In the genomic region with DNA sequence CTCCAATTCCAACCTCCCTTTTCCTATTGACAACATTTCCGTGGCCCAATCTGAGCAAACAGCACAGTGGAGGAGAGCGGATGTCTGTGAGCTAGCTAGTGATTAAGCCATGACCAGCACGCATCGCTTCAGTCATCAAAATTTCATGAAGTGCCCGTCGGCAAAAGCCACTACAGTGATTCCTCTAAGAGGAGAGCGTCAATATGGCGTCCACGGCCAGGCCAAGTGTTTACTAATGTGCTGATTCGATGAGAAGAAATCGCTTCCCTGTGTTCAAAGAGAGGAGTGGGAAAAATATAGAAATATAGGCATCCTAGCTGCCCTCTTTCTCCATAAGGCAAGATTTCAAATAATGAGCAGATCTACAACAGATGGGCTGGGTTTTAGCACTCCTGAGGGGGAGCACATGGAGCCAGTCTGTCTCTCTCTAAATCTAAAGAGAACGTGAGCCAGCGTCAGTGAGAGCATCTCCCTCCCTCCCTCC, we compare ENCODE assay signal across 15 mouse cellular contexts. TPM values are rescaled to one million over a fixed set of nuclear protein-coding genes. Genes with fewer than 3 reads are reported as not detected.
DNase-seq lines count a peak whose midpoint lies in the region; ATAC-seq and TF ChIP-seq lines count a peak whose summit lies in the region.
"Had no signal": no experiment of that assay in that cellular context is flagged by ENCODE, and none has a peak within 500 bp of the region (broad histone marks: within the 10 kb centered on the region; RNA-seq: fewer than 3 reads in every experiment).

No protein-coding gene starts in this region.

- peak; percentile 88 for ATAC-seq in forebrain, embryonic 13.5 days
- ATAC-seq in midbrain, embryonic 15.5 days (replicated peaks): peak; percentile 69
- ATAC-seq in CD4-positive, CD25-positive, alpha-beta regulatory T cell, adult 4 months: no peak

- peak overlapping the region; percentile 80 for H3K27ac ChIP-seq in forebrain, embryonic 13.5 days
- H3K27ac ChIP-seq in forebrain, embryonic 10.5 days: no peak overlapping the region
- 0 out of 2 replicates have a peak overlapping the region, but pooled peaks have one; percentile 19 for H3K27ac ChIP-seq in left cerebral cortex, adult 2 months
- H3K27ac ChIP-seq in midbrain, embryonic 15.5 days: peak overlapping the region; percentile 52
- H3K27ac ChIP-seq: embryonic facial prominence, embryonic 15.5 days; limb, embryonic 12.5 days had no signal

- H3K27me3 ChIP-seq in forebrain, embryonic 13.5 days: no peaks in the 10 kb centered on the region
- no peaks in the 10 kb centered on the region; the same call in 1 of the 2 replicates for H3K27me3 ChIP-seq in forebrain, embryonic 10.5 days (ENCODE audit: poor library complexity, severe bottlenecking)
- H3K27me3 ChIP-seq in midbrain, embryonic 15.5 days (replicated peaks): no peaks in the 10 kb centered on the region
- H3K27me3 ChIP-seq: embryonic facial prominence, embryonic 15.5 days; limb, embryonic 12.5 days had no signal

- H3K36me3 ChIP-seq in forebrain, embryonic 13.5 days (ENCODE audit: poor library complexity, severe bottlenecking): no peaks in the 10 kb centered on the region
- no peaks in the 10 kb centered on the region for H3K36me3 ChIP-seq in forebrain, embryonic 10.5 days (replicated peaks)
- no peaks in the 10 kb centered on the region for H3K36me3 ChIP-seq in midbrain, embryonic 15.5 days (replicated peaks)
- H3K36me3 ChIP-seq: embryonic facial prominence, embryonic 15.5 days; limb, embryonic 12.5 days had no signal

- H3K4me3 ChIP-seq in forebrain, embryonic 13.5 days: no peak overlapping the region
- no peak overlapping the region for H3K4me3 ChIP-seq in forebrain, embryonic 10.5 days
- no peak overlapping the region for H3K4me3 ChIP-seq in left cerebral cortex, adult 2 months
- no peak overlapping the region for H3K4me3 ChIP-seq in midbrain, embryonic 15.5 days
- H3K4me3 ChIP-seq: embryonic facial prominence, embryonic 15.5 days; limb, embryonic 12.5 days had no signal

- H3K9ac ChIP-seq in forebrain, embryonic 13.5 days: no peak overlapping the region
- no peak overlapping the region for H3K9ac ChIP-seq in midbrain, embryonic 15.5 days
- H3K9ac ChIP-seq: embryonic facial prominence, embryonic 15.5 days; limb, embryonic 12.5 days had no signal

- no peak for DNase-seq in forebrain, embryonic 10.5 days (ENCODE audit: extremely low spot score, low spot score)
- DNase-seq in left cerebral cortex, adult 2 months (ENCODE audit: extremely low spot score in 1 of 2, low spot score in 2 of 2): no peak
- no peak for DNase-seq in left cerebral cortex, adult 18-20 months (ENCODE audit: low spot score in 2 of 2)
- peak; percentile 67 for DNase-seq in cerebellum, adult 9-11 months
- DNase-seq in gastrocnemius, adult 18-20 months (ENCODE audit: low spot score): no peak
- DNase-seq: adrenal gland, postnatal 14 days; B cell, adult 2 months; lung, postnatal 36 days; thymus, adult 18-20 months had no signal

- WGBS in forebrain, embryonic 13.5 days: 85% methylated on average over 13 of the region's 13 CpGs
- WGBS in forebrain, embryonic 10.5 days: 90% methylated on average over 13 of the region's 13 CpGs
- WGBS in midbrain, embryonic 15.5 days: 73% methylated on average over 13 of the region's 13 CpGs

- TF ChIP-seq CTCF in left cerebral cortex, adult 2 months (IDR thresholded peaks at IDR 0.05): no peak

- no peaks in the 10 kb centered on the region for H3K4me1 ChIP-seq in forebrain, embryonic 13.5 days
- no peaks in the 10 kb centered on the region for H3K4me1 ChIP-seq in forebrain, embryonic 10.5 days
- H3K4me1 ChIP-seq in midbrain, embryonic 15.5 days: no peaks in the 10 kb centered on the region
- H3K4me1 ChIP-seq: embryonic facial prominence, embryonic 15.5 days; limb, embryonic 12.5 days had no signal

- 0 out of 2 replicates have a peak, but pooled peaks cover 3% of the 10 kb centered on the region for H3K9me3 ChIP-seq in forebrain, embryonic 13.5 days (replicated peaks)
- H3K9me3 ChIP-seq in forebrain, embryonic 10.5 days: no peaks in the 10 kb centered on the region
- H3K9me3 ChIP-seq in midbrain, embryonic 15.5 days: no peaks in the 10 kb centered on the region
- H3K9me3 ChIP-seq: embryonic facial prominence, embryonic 15.5 days had no signal

- H3K4me2 ChIP-seq in forebrain, embryonic 13.5 days: no peak overlapping the region
- no peak overlapping the region for H3K4me2 ChIP-seq in midbrain, embryonic 15.5 days
- H3K4me2 ChIP-seq: embryonic facial prominence, embryonic 15.5 days; limb, embryonic 12.5 days had no signal

- intact Hi-C loops in left cerebral cortex, adult 2 months (cut with DNase I): no loop called here

RNA-seq across cellular contexts. Expression of a gene that starts 44.3 kb away (rescaled TPM):
- polyA plus RNA-seq in forebrain, embryonic 13.5 days (2015; fragmentation: Nextera tagmentation; extraction: Ambion mirVana): 2.1 and 3.5 TPM in 2 replicates
- 0.88 and 1.1 TPM in 2 replicates for polyA plus RNA-seq in forebrain, embryonic 10.5 days (2016; fragmentation: Nextera tagmentation; extraction: Ambion mirVana)
- 100 to 1,000 TPM; 120 to 122 TPM for total RNA-seq in left cerebral cortex, adult 2 months (2021)
- total RNA-seq in left cerebral cortex, adult 18-20 months (2021): 100 to 1,000 TPM; 107 to 124 TPM
- polyA plus RNA-seq in midbrain, embryonic 15.5 days (2015; fragmentation: Nextera tagmentation; extraction: Ambion mirVana): 1.5 and 1.6 TPM in 2 replicates
- polyA plus RNA-seq in CD4-positive, CD25-positive, alpha-beta regulatory T cell, adult 4 months (2017; shearing (Covaris generic)): not detected
- 1 to 10 TPM; 1.9 to 2.0 TPM for total RNA-seq in gastrocnemius, adult 18-20 months (2021)
- total RNA-seq: granulocyte monocyte progenitor cell, adult 5-6 weeks had no signal
